Mouse (Mus musculus): ENCODE measurements around the gene Ift140.
"Not testable (repeated sequence)": the region's sequence is repeated elsewhere in the genome, so short reads cannot be mapped to it uniquely, and the experiment has no call there.

- TF ChIP-seq CTCF (IDR thresholded peaks at IDR 0.05); POLR2A (IDR thresholded peaks at IDR 0.05; ENCODE audit: insufficient read depth, low read depth, low read length); EP300 (IDR thresholded peaks at IDR 0.05; ENCODE audit: insufficient read depth, low read depth, low read length): not testable (repeated sequence)
Observed at GRCm38 (mm10) chr17:25125442-25126060, 109.7 kb downstream of the Ift140 start.
